Mouse (Mus musculus) myocyte (in vitro differentiated cells): Measurements from ENCODE around the gene Ankrd52.
A peak's percentile ranks its signal among the peaks of the same experiment; 100 is the strongest.

Experiments
- CEBPB ChIP-seq: IDR thresholded peaks from 2 replicates; pipeline ENCODE4 v1.6.1; 2011; ENCODE audit warnings: mild to moderate bottlenecking, moderate library complexity; ENCODE audit not compliant: poor library complexity, insufficient read depth, severe bottlenecking
- E2F4 ChIP-seq: IDR thresholded peaks from one replicate; pipeline ENCODE4 v1.6.1; 2011; ENCODE audit warnings: mild to moderate bottlenecking, control low read depth, moderate library complexity; ENCODE audit not compliant: insufficient read depth
- MAX ChIP-seq: IDR thresholded peaks from one replicate; pipeline ENCODE4 v1.6.1; 2011; ENCODE audit warnings: low read depth, mild to moderate bottlenecking, control low read depth
- MYOG ChIP-seq, 3 experiments: IDR thresholded peaks; one replicate each; pipeline ENCODE4 v1.6.1; 2011; ENCODE audit warnings: control low read depth in 2 of 3, low read depth in 2 of 3, mild to moderate bottlenecking in 2 of 3; ENCODE audit not compliant: insufficient read length in 2 of 3, control insufficient read depth in 1 of 3, insufficient read depth in 1 of 3
- POLR2A ChIP-seq: IDR thresholded peaks from one replicate; pipeline ENCODE4 v1.6.1; 2011; ENCODE audit warnings: low read depth, mild to moderate bottlenecking, control low read depth, moderate library complexity; ENCODE audit not compliant: insufficient read length
- POLR2AphosphoS2 ChIP-seq: IDR thresholded peaks from one replicate; pipeline ENCODE4 v1.6.1; 2011; ENCODE audit warnings: low read depth, control low read depth; ENCODE audit not compliant: insufficient read length
- SRF ChIP-seq: IDR thresholded peaks from one replicate; pipeline ENCODE4 v1.6.1; 2011; ENCODE audit warnings: low read depth; ENCODE audit not compliant: control insufficient read depth, insufficient read length
- TCF12 ChIP-seq: IDR thresholded peaks from one replicate; pipeline ENCODE4 v1.6.1; 2011; ENCODE audit warnings: mild to moderate bottlenecking, control low read depth; ENCODE audit not compliant: poor library complexity, insufficient read depth, severe bottlenecking
- TCF3 ChIP-seq: IDR thresholded peaks from one replicate; pipeline ENCODE4 v1.6.1; 2011; ENCODE audit warnings: low read depth, control low read depth; ENCODE audit not compliant: insufficient read length
- USF1 ChIP-seq: IDR thresholded peaks from one replicate; pipeline ENCODE4 v1.6.1; 2011; ENCODE audit warnings: low read depth, mild to moderate bottlenecking, control low read depth, moderate library complexity

DNA sequence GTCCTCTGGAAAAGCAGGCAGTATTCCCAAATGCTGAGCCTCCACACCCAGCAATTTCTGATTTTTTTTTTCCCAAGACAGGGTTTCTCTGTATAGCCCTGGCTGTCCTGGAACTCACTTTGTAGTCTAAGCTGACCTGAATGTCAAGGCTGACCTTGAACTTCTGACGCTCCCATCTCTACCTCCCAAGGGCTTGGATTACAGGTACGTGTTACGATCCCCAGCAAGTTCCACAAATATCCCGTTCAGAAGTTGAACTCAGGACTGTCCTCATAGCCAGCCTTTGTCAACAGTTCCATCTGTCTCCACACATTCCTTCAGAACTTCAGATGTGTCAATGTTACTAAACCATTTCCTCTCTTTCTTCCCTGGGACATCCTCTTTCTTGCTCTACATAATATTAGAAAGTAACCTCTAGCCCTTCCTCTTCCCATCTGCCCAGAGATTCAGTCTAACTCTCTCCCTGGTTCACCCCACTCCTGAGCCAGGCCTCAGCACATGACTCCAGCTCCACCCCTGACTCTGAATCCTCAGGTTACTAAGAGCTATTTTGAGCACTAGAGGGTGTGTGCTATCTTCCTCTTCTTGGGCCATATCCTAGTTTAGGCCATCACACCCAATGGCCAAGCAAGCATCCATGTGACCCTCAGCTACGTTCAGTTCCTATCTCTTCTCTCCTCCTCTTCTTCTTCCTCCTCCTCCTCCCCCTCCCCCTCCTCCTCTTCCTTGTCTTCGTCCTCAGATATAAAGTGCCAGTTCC, 3.7 kb upstream of the Ankrd52 start:
- TF ChIP-seq MAX (no peak), POLR2A (no peak), POLR2AphosphoS2 (no peak), E2F4 (no peak), USF1 (peak; percentile 62), TCF3 (no peak), MYOG (IDR thresholded peaks at IDR 0.05; ENCODE audit: control insufficient read depth in 1 of 3, insufficient read depth in 1 of 3, insufficient read length in 2 of 3, low read depth in 2 of 3) (no peak), CEBPB (no peak), SRF (no peak), TCF12 (no peak)
